In the genomic region with DNA sequence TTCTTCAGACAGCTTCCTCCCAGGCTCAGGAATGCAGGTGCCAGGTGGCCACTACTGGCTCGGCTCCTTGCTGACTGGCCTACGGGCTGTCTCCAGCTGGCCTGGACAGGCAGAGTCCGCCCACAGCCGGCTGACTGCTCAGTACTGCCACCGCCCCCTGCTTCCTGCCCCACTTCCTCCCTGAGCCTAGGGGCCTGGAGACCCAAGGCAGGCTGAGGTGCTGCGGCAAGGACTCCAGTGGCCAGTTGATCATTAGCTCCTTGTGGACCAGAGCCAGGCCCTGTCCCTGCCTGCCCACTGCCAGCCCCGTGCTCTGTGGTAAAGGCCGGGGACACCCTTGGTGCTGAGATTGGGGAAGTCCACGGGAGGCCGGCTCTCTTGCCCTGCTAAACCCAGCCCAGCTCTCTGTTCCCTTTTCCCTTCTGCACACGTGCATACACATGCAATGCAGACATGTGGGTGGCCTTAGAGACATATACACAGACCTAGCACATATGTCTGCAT, we compare ENCODE assay signal across 8 mouse cellular contexts. TPM values are rescaled to one million over a fixed set of nuclear protein-coding genes. Genes with fewer than 3 reads are reported as not detected.
DNase-seq lines count a peak whose midpoint lies in the region; ATAC-seq and TF ChIP-seq lines count a peak whose summit lies in the region.

No protein-coding gene starts in this region.

- no peak; the same call in 1 of the 2 replicates for TF ChIP-seq EP300 in liver, postnatal 0 days (IDR thresholded peaks at IDR 0.05; ENCODE audit: low read depth)

- 44% methylated on average over 11 of the region's 11 CpGs for WGBS in embryonic facial prominence, embryonic 15.5 days
- 7% methylated on average over 11 of the region's 11 CpGs for WGBS in liver, postnatal 0 days (ENCODE audit: insufficient replicate concordance)
- WGBS in neural tube, embryonic 15.5 days, result 60% methylated on average over 11 of the region's 11 CpGs

- H3K4me3 ChIP-seq in embryonic facial prominence, embryonic 15.5 days (replicated peaks), result peak overlapping the region; percentile 21
- H3K4me3 ChIP-seq in liver, postnatal 0 days (ENCODE audit: low read depth, low read length), result peak overlapping the region; percentile 42
- no peak overlapping the region for H3K4me3 ChIP-seq in neural tube, embryonic 15.5 days (replicated peaks)

- intact Hi-C loops in heart, postnatal 14 days (cut with DNase I), result no loop called here

- no peak; the same call in 1 of the 2 replicates for ATAC-seq in embryonic facial prominence, embryonic 15.5 days (ENCODE audit: insufficient number of reproducible peaks, low FRiP score, low TSS enrichment, low read depth)
- peak; percentile 79 for ATAC-seq in liver, postnatal 0 days
- no peak for ATAC-seq in neural tube, embryonic 15.5 days (ENCODE audit: low FRiP score)

- H3K9ac ChIP-seq in embryonic facial prominence, embryonic 15.5 days, result no peak overlapping the region
- H3K9ac ChIP-seq in liver, postnatal 0 days (replicated peaks), result peak overlapping the region; percentile 59
- no peak overlapping the region for H3K9ac ChIP-seq in neural tube, embryonic 15.5 days (replicated peaks)

- 0 out of 2 replicates have a peak, but pooled peaks cover 10% of the 10 kb centered on the region for H3K4me1 ChIP-seq in embryonic facial prominence, embryonic 15.5 days
- peaks cover 27% of the 10 kb centered on the region for H3K4me1 ChIP-seq in liver, postnatal 0 days (ENCODE audit: insufficient read depth)
- H3K4me1 ChIP-seq in neural tube, embryonic 15.5 days, result no peaks in the 10 kb centered on the region

- peak overlapping the region; percentile 63 for H3K27ac ChIP-seq in embryonic facial prominence, embryonic 15.5 days (replicated peaks)
- peak overlapping the region; percentile 89 for H3K27ac ChIP-seq in liver, postnatal 0 days (ENCODE audit: low read depth)
- H3K27ac ChIP-seq in neural tube, embryonic 15.5 days (replicated peaks), result peak overlapping the region; percentile 68

- H3K4me2 ChIP-seq in embryonic facial prominence, embryonic 15.5 days (replicated peaks), result no peak overlapping the region
- H3K4me2 ChIP-seq in liver, postnatal 0 days (ENCODE audit: low read depth, low read length), result peak overlapping the region; percentile 65
- H3K4me2 ChIP-seq in neural tube, embryonic 15.5 days, result peak overlapping the region; percentile 21; the same call in 1 of the 2 replicates

- H3K36me3 ChIP-seq in embryonic facial prominence, embryonic 15.5 days, result no peaks in the 10 kb centered on the region
- no peaks in the 10 kb centered on the region for H3K36me3 ChIP-seq in liver, postnatal 0 days (replicated peaks; ENCODE audit: insufficient read depth, low read length)
- H3K36me3 ChIP-seq in neural tube, embryonic 15.5 days, result no peaks in the 10 kb centered on the region

- H3K9me3 ChIP-seq in embryonic facial prominence, embryonic 15.5 days (replicated peaks), result no peaks in the 10 kb centered on the region
- H3K9me3 ChIP-seq in liver, postnatal 0 days (ENCODE audit: low read length), result no peaks in the 10 kb centered on the region
- no peaks in the 10 kb centered on the region for H3K9me3 ChIP-seq in neural tube, embryonic 15.5 days (replicated peaks)

- no peaks in the 10 kb centered on the region for H3K27me3 ChIP-seq in embryonic facial prominence, embryonic 15.5 days
- no peaks in the 10 kb centered on the region for H3K27me3 ChIP-seq in liver, postnatal 0 days (ENCODE audit: insufficient read depth, low read length)
- H3K27me3 ChIP-seq in neural tube, embryonic 15.5 days (replicated peaks), result no peaks in the 10 kb centered on the region

- peak; percentile 18 to 20 for DNase-seq in CD8-positive naive resting alpha-beta T cell, adult 2 months (ENCODE audit: low read depth in 2 of 2, low spot score in 2 of 2)
- peak; percentile 81 for DNase-seq in adrenal gland, postnatal 14 days
- peak; percentile 73 for DNase-seq in heart, postnatal 14 days
- DNase-seq in kidney, postnatal 36 days, result peak; percentile 97 to 98
- DNase-seq in liver, postnatal 0 days, result peak; percentile 77
- peak; percentile 47 to 49 for DNase-seq in thymus, postnatal 36 days

- TF ChIP-seq CTCF in liver, postnatal 0 days (IDR thresholded peaks at IDR 0.05; ENCODE audit: low read depth), result 0 out of 2 replicates have a peak, but pooled peaks have one; percentile 23

RNA-seq across cellular contexts. Expression of a gene that starts 10.8 kb away (rescaled TPM):
- total RNA-seq in adrenal gland, postnatal 14 days (2021), result 14.9 and 15.0 TPM in 2 replicates
- polyA plus RNA-seq in embryonic facial prominence, embryonic 15.5 days (2015; fragmentation: Nextera tagmentation; extraction: Ambion mirVana), result 5.0 and 7.0 TPM in 2 replicates
- 10 to 100 TPM in 1 of 2 experiments, 1 to 10 TPM in 1; 9.8 to 10.6 TPM for total RNA-seq in heart, postnatal 14 days (2021)
- polyA plus RNA-seq in liver, postnatal 0 days (2015; fragmentation: Nextera tagmentation; extraction: Ambion mirVana), result 3.4 and 3.5 TPM in 2 replicates
- polyA plus RNA-seq in neural tube, embryonic 15.5 days (2015; fragmentation: Nextera tagmentation; extraction: Ambion mirVana), result 3.6 and 4.1 TPM in 2 replicates

RNA-seq across cellular contexts. Expression of a gene that starts 28.7 kb away (rescaled TPM):
- 3.0 and 4.0 TPM in 2 replicates for total RNA-seq in adrenal gland, postnatal 14 days (2021)
- polyA plus RNA-seq in embryonic facial prominence, embryonic 15.5 days (2015; fragmentation: Nextera tagmentation; extraction: Ambion mirVana), result 3.5 and 4.7 TPM in 2 replicates
- 10 to 100 TPM; 12.2 to 17.5 TPM for total RNA-seq in heart, postnatal 14 days (2021)
- 0.33 and 0.45 TPM in 2 replicates for polyA plus RNA-seq in liver, postnatal 0 days (2015; fragmentation: Nextera tagmentation; extraction: Ambion mirVana)
- 29.5 and 31.8 TPM in 2 replicates for polyA plus RNA-seq in neural tube, embryonic 15.5 days (2015; fragmentation: Nextera tagmentation; extraction: Ambion mirVana)

RNA-seq across cellular contexts. Expression of a gene that starts 49.4 kb away (rescaled TPM):
- 49.7 TPM in 2 replicates for total RNA-seq in adrenal gland, postnatal 14 days (2021)
- 31.3 and 33.0 TPM in 2 replicates for polyA plus RNA-seq in embryonic facial prominence, embryonic 15.5 days (2015; fragmentation: Nextera tagmentation; extraction: Ambion mirVana)
- total RNA-seq in heart, postnatal 14 days (2021), result 100 to 1,000 TPM; 108 to 149 TPM
- polyA plus RNA-seq in liver, postnatal 0 days (2015; fragmentation: Nextera tagmentation; extraction: Ambion mirVana), result 2.3 and 2.6 TPM in 2 replicates
- 21.3 and 23.9 TPM in 2 replicates for polyA plus RNA-seq in neural tube, embryonic 15.5 days (2015; fragmentation: Nextera tagmentation; extraction: Ambion mirVana)

Comparison
In these comparisons a context has a peak if more than half of its experiments do, and no peak if none do; other contexts are left out.
1. DNase-seq: peak in every context shown above with its lines; median percentile 98 in kidney, postnatal 36 days; 81 in adrenal gland, postnatal 14 days; 77 in liver, postnatal 0 days; 73 in heart, postnatal 14 days; 48 in thymus, postnatal 36 days; 19 in CD8-positive naive resting alpha-beta T cell, adult 2 months.